Mouse (Mus musculus) ZHBTc4 (cell line): ENCODE measurements around the gene Cblc.

ENCODE experiments used
- DNase-seq: peaks from one replicate; pipeline ENCODE4 v3.0.0-alpha.2; 2011; ENCODE audit warnings: low read depth, low spot score

The Cblc gene

DNA sequence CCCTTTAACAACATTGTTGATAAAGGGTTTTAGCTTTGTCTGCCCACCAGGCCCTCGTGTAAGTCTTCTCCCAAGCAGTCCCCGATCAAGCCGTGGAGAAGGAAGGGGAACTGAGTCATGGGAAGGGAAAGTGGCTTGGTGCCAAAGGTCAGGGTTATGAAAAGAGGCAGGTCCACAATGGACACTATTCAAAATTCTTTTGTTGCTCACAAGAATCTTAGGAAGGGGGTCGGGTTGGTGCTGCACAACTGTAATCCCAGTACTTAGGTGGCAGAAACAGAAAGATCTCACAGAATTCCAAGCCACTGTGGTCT, 45.6 kb downstream of the Cblc start:
- DNase-seq, result no peak

DNA sequence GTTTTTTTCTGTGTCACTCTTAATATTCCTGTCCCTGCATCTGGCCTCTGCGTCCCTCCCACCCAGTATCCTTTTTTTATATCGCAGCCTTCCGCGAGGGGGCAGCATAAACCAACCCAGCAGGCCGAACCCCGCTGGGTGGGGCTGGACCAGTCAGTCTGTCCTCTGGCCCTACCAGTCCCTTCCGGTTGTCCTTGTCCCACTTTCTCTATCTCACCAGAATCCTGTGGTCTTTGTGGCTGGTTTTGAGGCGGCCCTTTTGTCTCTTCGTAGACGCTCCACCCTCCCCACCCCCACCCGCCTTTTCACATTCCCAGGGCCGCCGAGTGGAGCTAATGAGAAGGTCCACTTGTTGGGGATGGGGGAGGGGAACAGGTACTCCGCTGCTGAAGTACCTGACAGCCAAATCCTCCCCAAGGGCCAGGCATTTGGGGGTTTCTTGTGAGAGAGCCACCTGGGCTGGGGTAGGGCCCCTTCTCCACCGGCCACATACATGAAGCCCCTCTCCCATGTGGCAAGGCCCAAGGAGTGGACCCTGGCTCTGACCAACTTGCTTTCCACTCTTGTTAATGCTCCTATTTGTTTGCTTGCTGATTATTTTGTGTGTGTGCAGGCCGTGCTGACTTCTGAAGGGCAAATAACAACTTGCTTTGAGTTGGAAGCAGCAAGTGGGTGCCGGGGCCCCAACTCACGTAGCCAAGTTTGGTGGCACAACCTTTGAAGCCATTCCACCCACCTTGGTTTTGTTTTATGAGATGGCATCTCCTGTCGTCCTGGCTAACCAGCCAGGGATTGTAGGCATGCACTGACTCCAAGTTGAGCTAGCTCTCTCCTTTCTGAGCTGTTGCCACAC, 46.2 kb downstream of the Cblc start, which contains the start of gene Nectin2:
Gene Nectin2, minus strand, starts transcription at position 267 of the 853 bp plus-strand sequence.
- peak; percentile 93 for DNase-seq

- DNase-seq, result peak; percentile 99
Observed at GRCm38 (mm10) chr7:19749389-19750216, 47.0 kb downstream of the Cblc start.

GRCm38 (mm10) chr7:19748219-19749195, 48.1 kb downstream of the Cblc start:
- no peak for DNase-seq

GRCm38 (mm10) chr7:19747420-19748218, 49.0 kb downstream of the Cblc start:
- peak; percentile 88 for DNase-seq

DNA sequence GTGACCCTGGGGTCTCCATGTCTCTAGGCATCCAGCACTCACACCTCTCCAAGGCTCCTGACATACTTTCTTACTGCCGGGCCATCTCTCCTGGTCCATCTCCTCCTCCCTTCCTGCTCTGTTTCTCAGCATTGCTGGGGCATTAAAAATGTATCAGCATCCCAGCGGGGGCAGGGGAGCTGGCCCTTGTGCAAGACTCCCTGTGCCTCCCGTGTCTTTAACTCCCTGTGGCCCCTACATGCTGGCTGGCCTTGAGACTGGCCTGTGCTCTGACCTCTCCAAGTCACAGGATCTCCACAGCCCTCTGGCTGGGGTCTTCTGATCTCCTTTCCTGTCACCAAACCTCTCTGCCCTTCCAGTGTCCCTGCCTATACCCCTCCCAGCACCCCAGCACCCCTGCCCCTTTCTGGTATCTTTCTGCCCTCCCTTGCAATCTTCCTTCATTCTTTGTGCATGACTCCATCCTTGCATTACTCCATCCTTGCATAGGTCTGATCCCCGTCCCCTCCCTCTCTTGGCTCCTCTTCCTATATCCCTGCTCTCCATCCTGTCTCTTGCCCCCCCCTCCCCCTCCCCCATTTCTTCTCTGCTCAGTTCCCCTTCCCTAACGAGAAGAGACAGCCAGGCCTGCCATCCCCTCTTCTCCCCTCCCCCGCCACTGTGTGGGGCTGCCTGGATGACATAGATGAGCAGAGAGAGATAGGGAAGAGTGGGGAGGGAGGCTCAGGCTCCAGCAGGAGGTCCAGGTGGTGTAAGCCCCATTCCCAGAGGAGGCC, 50.0 kb downstream of the Cblc start:
- DNase-seq, result no peak

DNA sequence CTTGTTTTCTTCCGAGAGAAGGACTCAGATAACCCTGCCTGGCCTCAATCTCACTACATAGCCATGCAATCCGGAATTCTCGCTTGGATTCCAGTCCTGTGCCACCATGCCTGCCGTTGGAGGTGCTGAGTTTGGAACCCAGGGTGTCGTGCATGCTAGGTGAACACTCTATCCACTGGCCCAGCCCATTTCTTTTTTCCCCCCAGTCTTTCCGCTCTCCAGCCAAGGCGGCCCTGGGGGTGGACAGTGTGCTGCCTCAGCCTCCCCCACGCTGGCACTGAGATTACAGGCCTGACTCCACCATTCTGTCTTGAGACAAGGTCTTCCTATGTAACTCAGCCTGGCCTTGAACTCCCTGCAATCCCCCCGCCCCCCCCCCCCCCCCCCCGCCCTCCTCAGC, 50.6 kb downstream of the Cblc start:
- no peak for DNase-seq

GRCm38 (mm10) chr7:19744590-19745385, 51.8 kb downstream of the Cblc start:
- no peak for DNase-seq

DNA sequence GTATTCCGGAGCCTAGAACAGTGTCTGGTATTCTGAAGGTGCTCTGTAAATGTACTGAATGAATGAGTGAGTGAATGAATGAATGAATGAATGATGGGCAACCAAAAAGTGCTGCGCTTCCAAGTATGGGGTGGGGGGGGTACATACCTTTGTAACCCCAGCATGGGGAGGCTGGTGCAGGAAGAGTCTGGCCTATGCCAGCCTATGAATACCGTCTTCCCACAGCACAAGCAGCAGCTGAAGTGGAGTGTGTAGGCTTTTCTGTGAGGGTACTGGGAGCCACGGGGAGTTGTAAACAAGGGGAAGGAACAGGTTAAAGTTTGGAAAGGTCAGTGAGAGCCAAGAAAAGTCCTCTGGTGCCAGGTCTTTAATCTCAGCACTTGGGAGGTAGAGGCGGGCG, 52.8 kb downstream of the Cblc start:
- no peak for DNase-seq

GRCm38 (mm10) chr7:19742468-19742867, 54.1 kb downstream of the Cblc start:
- peak; percentile 64 for DNase-seq

DNA sequence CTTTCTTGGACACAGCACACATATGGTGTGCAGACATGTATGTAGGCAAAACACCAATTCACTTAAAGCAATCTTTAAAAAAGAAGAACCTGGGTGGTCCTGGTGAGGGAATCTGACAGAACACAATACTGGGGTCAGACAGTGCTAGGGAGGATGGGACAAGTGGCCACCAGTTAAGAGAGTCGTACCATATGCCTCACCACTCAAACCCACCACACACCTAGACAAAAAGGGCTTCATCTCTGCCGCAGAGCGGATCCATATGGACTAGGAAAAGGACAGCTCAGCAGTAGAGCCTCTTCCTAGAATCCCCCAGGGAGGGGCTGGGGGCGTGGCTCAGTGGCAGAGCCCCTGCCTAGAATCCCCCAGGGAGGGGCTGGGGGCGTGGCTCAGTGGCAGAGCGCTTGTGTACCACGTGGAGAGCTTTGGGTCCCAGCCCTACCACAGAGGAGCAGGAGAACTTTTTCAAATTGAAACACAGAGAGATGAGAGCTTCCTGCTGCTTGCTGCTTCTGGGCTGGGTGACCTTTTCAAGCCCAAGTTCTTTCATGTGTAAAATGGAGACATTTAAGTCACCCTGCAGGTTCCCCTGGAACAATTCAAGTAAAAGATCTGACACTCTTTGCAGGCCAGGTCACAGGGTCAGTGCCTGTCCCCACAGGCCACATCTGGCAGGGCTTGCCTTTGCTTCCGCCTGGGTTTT, 55.1 kb downstream of the Cblc start:
- DNase-seq, result peak; percentile 95

DNA sequence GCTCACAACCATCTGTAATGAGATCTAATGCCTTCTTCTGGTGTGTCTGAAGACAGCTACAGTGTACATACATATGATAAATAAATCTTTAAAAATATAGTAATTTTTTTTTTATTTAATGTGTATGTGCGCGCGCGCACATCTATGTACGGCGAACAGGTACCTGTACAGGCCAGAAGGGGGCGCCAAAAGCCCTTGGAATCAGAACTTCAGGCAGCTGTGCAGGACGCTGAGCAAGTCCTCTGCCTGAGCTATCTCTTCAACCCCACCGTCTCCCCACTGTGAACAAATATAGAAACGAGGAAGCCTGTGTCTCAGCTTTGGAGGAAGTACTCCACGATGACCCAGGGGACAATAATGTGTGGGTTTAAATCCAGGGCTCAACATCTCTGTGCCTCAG, 56.3 kb downstream of the Cblc start:
- DNase-seq, result peak; percentile 86

GRCm38 (mm10) chr7:19738771-19739170, 57.8 kb downstream of the Cblc start:
- peak; percentile 56 for DNase-seq

- DNase-seq, result no peak
Observed at GRCm38 (mm10) chr7:19736389-19737057, 60.1 kb downstream of the Cblc start.

DNA sequence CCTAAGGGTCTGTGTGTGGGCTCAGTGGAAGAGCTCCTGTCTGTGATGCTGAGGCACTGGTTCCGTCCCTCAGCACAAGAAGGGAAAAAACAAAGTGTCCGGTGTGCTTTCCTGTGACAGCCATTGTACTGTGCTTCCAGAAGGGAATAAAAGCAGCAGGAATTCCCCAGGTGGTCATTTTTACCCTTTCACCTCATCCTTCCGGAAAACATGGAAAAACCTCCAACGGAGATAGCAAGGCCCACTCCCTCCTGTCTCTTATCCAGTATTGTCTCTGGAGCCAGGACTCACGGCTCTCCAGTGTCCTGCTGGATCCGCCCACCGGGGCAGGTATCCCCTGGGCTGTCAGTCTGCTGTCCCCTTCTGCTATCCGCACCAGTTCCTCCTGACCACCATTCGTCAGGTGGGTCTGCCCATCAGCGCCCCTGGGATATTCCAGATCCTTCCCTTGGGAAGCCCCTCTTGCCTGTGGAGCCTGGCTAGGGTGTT, 62.4 kb downstream of the Cblc start:
- DNase-seq, result no peak
